Mouse (Mus musculus) G1E (cell line): ENCODE data around the gene Etfa.

ENCODE experiments used
- CTCF ChIP-seq: IDR thresholded peaks from 2 replicates; pipeline ENCODE4 v1.5.1; 2012; ENCODE audit warnings: low read depth, low read length, inconsistent platforms, mixed read lengths
- GATA2 ChIP-seq: IDR thresholded peaks from 2 replicates; pipeline ENCODE4 v1.6.1; 2012; ENCODE audit warnings: low read depth, low read length, inconsistent platforms, borderline replicate concordance
- TAL1 ChIP-seq: conservative IDR thresholded peaks from 2 replicates; pipeline ENCODE4 v1.6.1; 2012; ENCODE audit warnings: low read depth, low read length, inconsistent platforms, mixed read lengths

GRCm38 (mm10) chr9:55409833-55410232 is 102.2 kb downstream of the Etfa start:
- TF ChIP-seq CTCF (no peak), TAL1 (no peak), GATA2 (no peak)
